ENCODE assay signal across 21 mouse cellular contexts in the genomic region with DNA sequence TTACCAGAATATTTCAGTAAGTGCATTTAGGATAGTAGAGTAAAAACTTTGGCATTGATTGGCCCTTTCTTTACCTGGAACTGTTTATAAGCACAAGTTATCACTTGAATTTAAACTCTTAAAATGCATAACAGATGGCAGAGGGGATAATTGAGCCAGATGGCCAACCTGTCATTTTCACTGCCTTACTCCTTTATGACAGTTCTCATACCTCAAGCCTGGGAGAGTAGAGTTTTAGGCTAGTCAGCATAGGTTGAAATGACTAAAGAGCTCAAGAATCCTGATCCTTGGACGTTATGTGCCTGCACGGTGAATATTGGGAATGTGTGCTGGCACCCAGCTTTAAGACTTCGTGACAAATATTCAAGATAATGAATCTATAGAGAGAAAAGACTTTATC.
A peak's percentile ranks its signal among the peaks of the same experiment; 100 is the strongest.
DNase-seq lines count a peak whose midpoint lies in the region; ATAC-seq and TF ChIP-seq lines count a peak whose summit lies in the region.
"Had no signal": no experiment of that assay in that cellular context is flagged by ENCODE, and none has a peak within 500 bp of the region (broad histone marks: within the 10 kb centered on the region; RNA-seq: fewer than 3 reads in every experiment).

No protein-coding gene starts in this region.

- H3K4me3 ChIP-seq in midbrain, postnatal 0 days (ENCODE audit: low read depth, low read length) = no peak overlapping the region
- no peak overlapping the region for H3K4me3 ChIP-seq in midbrain, embryonic 16.5 days (ENCODE audit: low read depth, low read length)
- H3K4me3 ChIP-seq: embryonic facial prominence, embryonic 15.5 days; forebrain, embryonic 15.5 days; heart, embryonic 13.5 days; hindbrain, embryonic 12.5 days had no signal

- H3K36me3 ChIP-seq in midbrain, postnatal 0 days (ENCODE audit: insufficient read depth, low read length) = no peaks in the 10 kb centered on the region
- no peaks in the 10 kb centered on the region for H3K36me3 ChIP-seq in midbrain, embryonic 16.5 days (ENCODE audit: control insufficient read depth, insufficient read depth, low read length)
- H3K36me3 ChIP-seq: embryonic facial prominence, embryonic 15.5 days; forebrain, embryonic 15.5 days; G1E; heart, embryonic 13.5 days; hindbrain, embryonic 12.5 days had no signal

- no peak overlapping the region for H3K4me2 ChIP-seq in midbrain, postnatal 0 days (ENCODE audit: low read depth, low read length, poor library complexity, severe bottlenecking)
- no peak overlapping the region for H3K4me2 ChIP-seq in midbrain, embryonic 16.5 days (ENCODE audit: low read length)
- H3K4me2 ChIP-seq: embryonic facial prominence, embryonic 15.5 days; forebrain, embryonic 15.5 days; heart, embryonic 13.5 days; hindbrain, embryonic 12.5 days had no signal

- WGBS in midbrain, postnatal 0 days = 87% methylated on average over 3 of the region's 3 CpGs
- 89% methylated on average over 3 of the region's 3 CpGs for WGBS in midbrain, embryonic 16.5 days

- no peak overlapping the region for H3K9ac ChIP-seq in midbrain, postnatal 0 days (replicated peaks; ENCODE audit: low read length, poor library complexity, severe bottlenecking)
- no peak overlapping the region for H3K9ac ChIP-seq in midbrain, embryonic 16.5 days (ENCODE audit: low read depth, low read length)
- H3K9ac ChIP-seq: embryonic facial prominence, embryonic 15.5 days; forebrain, embryonic 15.5 days; heart, embryonic 13.5 days; hindbrain, embryonic 12.5 days had no signal

- no peak for ATAC-seq in midbrain, postnatal 0 days (ENCODE audit: low FRiP score)
- no peak for ATAC-seq in midbrain, embryonic 16.5 days
- ATAC-seq: CD4-positive, CD25-positive, alpha-beta regulatory T cell, adult 4 months; forebrain, embryonic 15.5 days; hindbrain, embryonic 16.5 days; inflammation-experienced regulatory T-cells, adult 6 months; intestine, postnatal 0 days had no signal

- no peaks in the 10 kb centered on the region for H3K4me1 ChIP-seq in midbrain, postnatal 0 days (ENCODE audit: insufficient read depth, low read length)
- H3K4me1 ChIP-seq in midbrain, embryonic 16.5 days (ENCODE audit: control insufficient read depth, insufficient read depth, low read length) = no peaks in the 10 kb centered on the region
- H3K4me1 ChIP-seq: embryonic facial prominence, embryonic 15.5 days; forebrain, embryonic 15.5 days; heart, embryonic 13.5 days; hindbrain, embryonic 12.5 days had no signal

- no peaks in the 10 kb centered on the region for H3K27me3 ChIP-seq in midbrain, postnatal 0 days (ENCODE audit: insufficient read depth, low read length)
- H3K27me3 ChIP-seq in midbrain, embryonic 16.5 days (ENCODE audit: control insufficient read depth, insufficient read depth, low read depth, low read length) = no peaks in the 10 kb centered on the region
- H3K27me3 ChIP-seq: embryonic facial prominence, embryonic 15.5 days; forebrain, embryonic 15.5 days; heart, embryonic 13.5 days; hindbrain, embryonic 12.5 days had no signal

- H3K27ac ChIP-seq in midbrain, postnatal 0 days (ENCODE audit: low read depth, low read length) = no peak overlapping the region
- H3K27ac ChIP-seq in midbrain, embryonic 16.5 days (ENCODE audit: low read length) = no peak overlapping the region
- H3K27ac ChIP-seq: embryonic facial prominence, embryonic 15.5 days; forebrain, embryonic 15.5 days; heart, embryonic 13.5 days; hindbrain, embryonic 12.5 days had no signal

- no peak for TF ChIP-seq CTCF in midbrain, postnatal 0 days (IDR thresholded peaks at IDR 0.05)

- peak; percentile 8 for DNase-seq in midbrain, postnatal 0 days (ENCODE audit: low spot score)
- peak; percentile 25 to 26 for DNase-seq in cerebellum, adult 18-20 months
- DNase-seq in cerebellum, postnatal 10 days = peak; percentile 24 to 36
- no peak for DNase-seq in kidney, postnatal 36 days
- no peak for DNase-seq in spleen, adult 12 weeks (ENCODE audit: low spot score)
- DNase-seq: adrenal gland, adult 2 months; B cell, adult 2 months; gastrocnemius, postnatal 36 days; heart, adult 11 months; heart, postnatal 36 days; kidney, adult 8-10 months had no signal

- H3K9me3 ChIP-seq in midbrain, postnatal 0 days (ENCODE audit: low read length) = no peaks in the 10 kb centered on the region
- no peaks in the 10 kb centered on the region for H3K9me3 ChIP-seq in midbrain, embryonic 16.5 days (replicated peaks; ENCODE audit: control insufficient read depth, low read length, poor library complexity, severe bottlenecking)
- H3K9me3 ChIP-seq: embryonic facial prominence, embryonic 15.5 days; forebrain, embryonic 15.5 days; heart, embryonic 13.5 days; hindbrain, embryonic 12.5 days had no signal

Comparison
In these comparisons a context has a peak if more than half of its experiments do, and no peak if none do; other contexts are left out.
1. DNase-seq: peak in midbrain, postnatal 0 days (single experiment), cerebellum, adult 18-20 months (2 of 2) and cerebellum, postnatal 10 days (2 of 2); none in kidney, postnatal 36 days (0 of 2) and spleen, adult 12 weeks (single experiment).